Mouse (Mus musculus) frontal cortex, postnatal 14 days (tissue): ENCODE results near the gene Pex11a.

Experiments
- DNase-seq, 2 experiments: peaks; one replicate each; pipeline ENCODE4 v3.0.0; 2022; ENCODE audit warnings: low spot score in 2 of 2

The Pex11a gene

GRCm38 (mm10) chr7:79738913-79739312, 4.0 kb downstream of the Pex11a start:
- no peak for DNase-seq

- DNase-seq = no peak
Observed at GRCm38 (mm10) chr7:79736511-79736910, 6.4 kb downstream of the Pex11a start.

- DNase-seq = no peak
Observed at GRCm38 (mm10) chr7:79734563-79734962, 8.4 kb downstream of the Pex11a start.

- no peak for DNase-seq
Observed at GRCm38 (mm10) chr7:79732622-79733021, 10.3 kb downstream of the Pex11a start, which contains the start of gene Plin1. Gene Plin1, minus strand, starts transcription at chr7:79732903.

- no peak for DNase-seq
Observed at GRCm38 (mm10) chr7:79731438-79731837, 11.5 kb downstream of the Pex11a start.

- DNase-seq = no peak
Observed at GRCm38 (mm10) chr7:79729743-79730370, 13.1 kb downstream of the Pex11a start.

GRCm38 (mm10) chr7:79729169-79729568, 13.8 kb downstream of the Pex11a start:
- peak in 1 of 2 experiments; percentile 63 for DNase-seq

- peak in 1 of 2 experiments; percentile 53 for DNase-seq
Observed at GRCm38 (mm10) chr7:79728219-79728618, 14.7 kb downstream of the Pex11a start.

GRCm38 (mm10) chr7:79727091-79727490, 15.8 kb downstream of the Pex11a start:
- DNase-seq = no peak

GRCm38 (mm10) chr7:79721386-79721977, 21.4 kb downstream of the Pex11a start:
- DNase-seq = no peak

- peak in 1 of 2 experiments; percentile 43 for DNase-seq
Observed at GRCm38 (mm10) chr7:79715187-79715981, 27.5 kb downstream of the Pex11a start, which contains the start of gene Kif7. Gene Kif7, minus strand, starts transcription at chr7:79715720.

- DNase-seq = no peak
Observed at GRCm38 (mm10) chr7:79710831-79711230, 32.1 kb downstream of the Pex11a start.

GRCm38 (mm10) chr7:79710130-79710607, 32.8 kb downstream of the Pex11a start:
- peak; percentile 31 to 46 for DNase-seq

- no peak for DNase-seq
Observed at GRCm38 (mm10) chr7:79705210-79705609, 37.7 kb downstream of the Pex11a start.

- no peak for DNase-seq
Observed at GRCm38 (mm10) chr7:79702755-79703154, 40.2 kb downstream of the Pex11a start.

GRCm38 (mm10) chr7:79696495-79696894, 46.4 kb downstream of the Pex11a start:
- DNase-seq = no peak
